Mouse (Mus musculus) liver, postnatal 0 days (tissue): ENCODE measurements around the gene Mta3.

Source experiments
- CTCF ChIP-seq: sonication (generic); IDR thresholded peaks from 2 replicates; pipeline ENCODE4 v1.5.1; 2016; ENCODE audit warnings: antibody characterized with exemption, low read depth
- EP300 ChIP-seq: IDR thresholded peaks from 2 replicates; pipeline ENCODE4 v1.6.1; 2016; ENCODE audit warnings: antibody characterized with exemption, low read depth, mild to moderate bottlenecking

DNA sequence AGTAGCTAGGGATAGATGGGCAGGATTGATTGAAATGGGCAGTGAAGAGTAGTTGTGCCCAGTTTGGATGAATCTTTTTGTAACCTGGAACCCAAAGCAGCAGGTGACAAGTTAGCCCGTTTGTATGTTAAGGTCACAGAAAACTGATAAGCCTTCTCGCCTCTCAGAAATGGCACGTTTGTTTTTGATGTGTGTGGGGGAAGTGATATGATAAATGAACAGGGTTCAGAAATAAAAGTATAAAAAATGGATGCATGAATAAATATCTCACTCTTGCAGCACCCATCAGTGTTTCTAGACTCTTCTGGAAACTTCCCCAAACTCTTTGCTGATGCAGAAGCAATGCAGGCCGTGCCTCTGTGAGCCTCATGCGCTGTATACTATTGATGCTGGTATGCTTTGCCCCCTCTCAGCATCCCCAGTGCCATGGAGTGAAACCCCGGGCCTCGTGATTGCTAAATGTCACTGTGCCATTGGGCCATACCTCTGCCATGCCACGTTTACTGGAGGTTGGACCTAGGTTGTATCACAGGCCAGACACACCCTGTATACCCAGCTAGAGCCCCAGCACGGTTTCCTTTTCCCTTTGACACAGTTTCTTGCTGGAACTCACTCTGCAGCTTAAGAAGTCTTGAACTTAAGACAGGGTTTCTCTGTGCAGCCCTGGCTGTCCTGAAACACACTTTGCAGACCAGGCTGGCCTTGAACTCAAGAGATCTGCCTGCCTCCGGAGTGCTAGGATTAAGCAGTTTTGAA is 41.6 kb downstream of the Mta3 start:
- TF ChIP-seq CTCF = no peak
- no peak for TF ChIP-seq EP300
